Mouse (Mus musculus): ENCODE measurements around the gene Tap1. TPM values are rescaled to one million over a fixed set of nuclear protein-coding genes. Genes with fewer than 3 reads are reported as not detected.

Tap1 gene
- total RNA-seq (2012; rRNA removed) (164 and 184 TPM in 2 replicates), total RNA-seq (2014; rRNA removed) (90.1 and 102 TPM in 2 replicates), polyA plus RNA-seq (2012; ENCODE audit: insufficient read length, low read depth) (157 and 161 TPM in 2 replicates)

DNA sequence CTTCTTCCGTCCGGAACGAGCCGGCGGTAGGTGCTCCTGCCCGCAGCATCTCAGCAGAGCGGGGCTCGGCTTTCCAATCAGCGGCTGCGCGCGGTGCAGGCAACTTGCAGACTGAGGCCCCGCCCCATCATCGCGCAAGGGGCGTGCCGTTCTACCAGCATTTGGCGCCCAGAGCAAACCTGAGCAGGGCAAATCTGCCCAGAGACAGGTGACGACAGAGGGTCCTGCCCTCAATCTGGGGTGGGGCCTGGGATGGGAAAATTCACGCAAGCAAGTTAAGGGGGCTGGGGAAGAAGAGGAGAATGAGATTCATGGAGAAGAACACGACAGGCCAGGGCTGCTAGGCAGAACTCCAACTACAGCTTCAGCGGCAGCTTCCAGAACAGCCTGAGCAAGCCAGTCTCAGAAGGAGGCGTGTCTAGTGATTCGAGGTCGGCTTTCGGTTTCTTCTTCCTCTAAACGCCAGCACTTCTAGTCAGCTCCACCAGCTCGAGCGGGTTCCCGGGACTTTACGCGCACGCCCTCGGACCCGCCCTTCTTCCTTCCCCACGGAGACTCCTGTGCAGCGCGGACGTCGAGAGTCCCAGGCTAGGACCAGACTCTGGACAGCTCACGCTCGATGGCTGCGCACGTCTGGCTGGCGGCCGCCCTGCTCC is at the start of gene Tap1, which contains the start of gene Psmb9:
Gene Tap1 (plus strand): TSS at position 293 of the 656 bp plus-strand sequence.
Gene Psmb9 (minus strand): TSS at position 504 of the 656 bp plus-strand sequence.
- no peaks in the 10 kb centered on the region for H3K27me3 ChIP-seq (replicated peaks)
- no peaks in the 10 kb centered on the region for H3K9me3 ChIP-seq (replicated peaks; ENCODE audit: low read length)
- TF ChIP-seq ZNF384 (IDR thresholded peaks at IDR 0.05; ENCODE audit: low read depth, low read length), result no peak
- TF ChIP-seq USF1 (IDR thresholded peaks at IDR 0.05; ENCODE audit: low read depth, low read length), result no peak
- no peak for TF ChIP-seq ZC3H11A (IDR thresholded peaks at IDR 0.05; ENCODE audit: low read depth, low read length)
- TF ChIP-seq NRF1 (IDR thresholded peaks at IDR 0.05; ENCODE audit: low read depth, low read length), result peak; percentile 82
- no peak for TF ChIP-seq GABPA (IDR thresholded peaks at IDR 0.05; ENCODE audit: insufficient replicate concordance, low read depth, low read length)
- peak; percentile 83; the same call in 1 of the 2 replicates for TF ChIP-seq POLR2AphosphoS2 (IDR thresholded peaks at IDR 0.05; ENCODE audit: low read depth, low read length)
- peak; percentile 80 for TF ChIP-seq POLR2A (IDR thresholded peaks at IDR 0.05; ENCODE audit: low read depth, low read length)
- no peak for TF ChIP-seq JUN (IDR thresholded peaks at IDR 0.05; ENCODE audit: insufficient read depth, low read depth, low read length)
- TF ChIP-seq CTCF (conservative IDR thresholded peaks at IDR 0.05 in 1 of 2, IDR thresholded peaks at IDR 0.05 in 1 of 2; ENCODE audit: low read depth in 2 of 2, low read length in 2 of 2), result no peak
- peak; percentile 53 for TF ChIP-seq MEF2A (IDR thresholded peaks at IDR 0.05; ENCODE audit: borderline replicate concordance, low read depth, low read length)
- TF ChIP-seq MAFK (IDR thresholded peaks at IDR 0.05; ENCODE audit: insufficient replicate concordance, low read length), result no peak
- no peak for TF ChIP-seq SMC3 (IDR thresholded peaks at IDR 0.05; ENCODE audit: low read depth, low read length)
- no peak for TF ChIP-seq RAD21 (IDR thresholded peaks at IDR 0.05; ENCODE audit: low read depth, low read length)
- TF ChIP-seq ETS1 (conservative IDR thresholded peaks at IDR 0.05; ENCODE audit: low read depth, low read length), result peak; percentile 51
- TF ChIP-seq BHLHE40 (IDR thresholded peaks at IDR 0.05; ENCODE audit: low read depth, low read length), result peak; percentile 3; the same call in 1 of the 2 replicates
- TF ChIP-seq MAX (IDR thresholded peaks at IDR 0.05; ENCODE audit: low read length), result peak; percentile 50; the same call in 1 of the 2 replicates
- peak; percentile 67 for TF ChIP-seq MXI1 (IDR thresholded peaks at IDR 0.05; ENCODE audit: low read depth, low read length)
- TF ChIP-seq CHD2 (IDR thresholded peaks at IDR 0.05; ENCODE audit: low read length), result peak; percentile 96
- TF ChIP-seq HCFC1 (IDR thresholded peaks at IDR 0.05; ENCODE audit: low read depth, low read length), result peak; percentile 47
- TF ChIP-seq USF2 (conservative IDR thresholded peaks at IDR 0.05; ENCODE audit: low read depth, low read length), result no peak
- TF ChIP-seq MYC (IDR thresholded peaks at IDR 0.05; ENCODE audit: low read depth, low read length), result no peak; the same call in 1 of the 2 replicates
- TF ChIP-seq ELF1 (IDR thresholded peaks at IDR 0.05; ENCODE audit: low read depth, low read length), result peak; percentile 16
- peak; percentile 70; the same call in 1 of the 2 replicates for TF ChIP-seq ZMIZ1 (IDR thresholded peaks at IDR 0.05; ENCODE audit: low read depth, low read length)
- no peak for TF ChIP-seq KAT2A (IDR thresholded peaks at IDR 0.05; ENCODE audit: insufficient replicate concordance, low read length)
- peak; percentile 81 for TF ChIP-seq TCF12 (IDR thresholded peaks at IDR 0.05; ENCODE audit: low read depth, low read length)
- no peak for TF ChIP-seq UBTF (IDR thresholded peaks at IDR 0.05; ENCODE audit: low read depth, low read length)
- TF ChIP-seq ZKSCAN1 (IDR thresholded peaks at IDR 0.05; ENCODE audit: borderline replicate concordance, low read depth, low read length), result no peak
- peak; percentile 71 for TF ChIP-seq SIN3A (IDR thresholded peaks at IDR 0.05; ENCODE audit: low read length)
- no peak for TF ChIP-seq PAX5 (IDR thresholded peaks at IDR 0.05; ENCODE audit: low read length)
- TF ChIP-seq E2F4 (IDR thresholded peaks at IDR 0.05; ENCODE audit: insufficient replicate concordance, low read depth, low read length), result peak; percentile 71; the same call in 1 of the 2 replicates
- no peak; the same call in 1 of the 2 replicates for TF ChIP-seq RCOR1 (conservative IDR thresholded peaks at IDR 0.05; ENCODE audit: low read depth, low read length)
- no peak for TF ChIP-seq EP300 (IDR thresholded peaks at IDR 0.05; ENCODE audit: low read length)
- TF ChIP-seq JUND (conservative IDR thresholded peaks at IDR 0.05; ENCODE audit: low read depth, low read length), result no peak
- TF ChIP-seq IRF4 (IDR thresholded peaks at IDR 0.05; ENCODE audit: low read depth, low read length), result peak; percentile 25; the same call in 1 of the 2 replicates
- TF ChIP-seq MAZ (IDR thresholded peaks at IDR 0.05; ENCODE audit: low read depth, low read length), result no peak
- TF ChIP-seq CHD1 (IDR thresholded peaks at IDR 0.05; ENCODE audit: low read depth, low read length), result no peak; the same call in 1 of the 2 replicates
- peak; percentile 96 for TF ChIP-seq NELFE (IDR thresholded peaks at IDR 0.05; ENCODE audit: low read depth, low read length)
- peak; percentile 37; the same call in 1 of the 2 replicates for TF ChIP-seq TBP (conservative IDR thresholded peaks at IDR 0.05; ENCODE audit: low read depth, low read length)
- H3K4me1 ChIP-seq (ENCODE audit: control insufficient read depth in 1 of 2, insufficient read depth in 2 of 2), result peaks cover 25 to 57% of the 10 kb centered on the region in 2 experiments
- peak within 1 kb of the TSS; percentile 98 to 100 (median 99) for H3K4me3 ChIP-seq (replicated peaks in 1 of 3; ENCODE audit: low read depth in 2 of 3, low read length in 2 of 3, poor library complexity in 1 of 3)
- peak; percentile 97 for DNase-seq (ENCODE audit: extremely low read depth)
- H3K36me3 ChIP-seq (replicated peaks in 1 of 2; ENCODE audit: control insufficient read depth in 1 of 2, insufficient read depth in 1 of 2, low read length in 1 of 2), result peaks cover 43 to 61% of the 10 kb centered on the region in 2 experiments
- in situ Hi-C loops (cut with MboI; ENCODE audit: low pct_ligation_motif_present, low pct_unique_long_range_greater_than_20kb, low sequenced_read_pairs) (no loop called here), dilution Hi-C loops (cut with MboI; ENCODE audit: extremely low pct_ligation_motif_present, extremely low pct_unique_long_range_greater_than_20kb, low sequenced_read_pairs) (no loop called here)
- H3K4me2 ChIP-seq (ENCODE audit: insufficient read depth, low read depth, poor library complexity, severe bottlenecking), result peak within 1 kb of the TSS; percentile 63
- peak within 1 kb of the TSS; percentile 100 for H3K9ac ChIP-seq (ENCODE audit: insufficient read depth, low read depth)
- peak within 1 kb of the TSS; percentile 98 for H3K27ac ChIP-seq (ENCODE audit: insufficient read depth, low read depth)
- H3K79me2 ChIP-seq (replicated peaks; ENCODE audit: control insufficient read depth, extremely low read depth, insufficient read depth, poor library complexity, severe bottlenecking), result peaks cover 86% of the 10 kb centered on the region

All from CH12.LX (cell line).